Comparison of ENCODE assay signal across 12 mouse cellular contexts in genomic region chr16:12014523-12014922, GRCm38 (mm10). TPM values are rescaled to one million over a fixed set of nuclear protein-coding genes. Genes with fewer than 3 reads are reported as not detected.
DNase-seq lines count a peak whose midpoint lies in the region.
"Had no signal": no experiment of that assay in that cellular context is flagged by ENCODE, and none has a peak within 500 bp of the region (broad histone marks: within the 10 kb centered on the region; RNA-seq: fewer than 3 reads in every experiment).

No protein-coding gene starts in this region.

- DNase-seq in layer of hippocampus, adult 8-10 months (ENCODE audit: low spot score in 2 of 2) = peak; percentile 21 to 24
- no peak for DNase-seq in layer of hippocampus, postnatal 36 days
- DNase-seq in frontal cortex, adult 2 months (ENCODE audit: extremely low spot score in 1 of 2, low spot score in 1 of 2) = peak; percentile 80 to 81
- peak; percentile 70 to 78 for DNase-seq in left cerebral cortex, adult 9 months (ENCODE audit: low spot score in 2 of 2)
- DNase-seq in right cerebral cortex, postnatal 4 days = peak; percentile 16
- no peak for DNase-seq in lung, postnatal 10 days
- DNase-seq in T-cell, adult 2 months (ENCODE audit: low spot score) = no peak
- DNase-seq: adrenal gland, adult 2 months; liver, postnatal 0 days; spleen, adult 18-20 months had no signal

RNA-seq across cellular contexts. Expression of gene Shisa9, which starts 30.6 kb away (rescaled TPM):
- 10 to 100 TPM; 47.3 to 55.1 (median 48.7) TPM for total RNA-seq in layer of hippocampus, adult 8-10 months (2022)
- total RNA-seq in layer of hippocampus, postnatal 36 days (2021) = 10 to 100 TPM; 51.9 to 57.4 TPM
- polyA plus RNA-seq in frontal cortex, adult 2 months (2012; rRNA removed) = 61.9 and 70.7 TPM in 2 replicates
- total RNA-seq: CH12.LX; neutrophil, adult 5-6 weeks had no signal

Comparison
In these comparisons a context has a peak if more than half of its experiments do, and no peak if none do; other contexts are left out.
1. DNase-seq: peak in layer of hippocampus, adult 8-10 months (2 of 2), frontal cortex, adult 2 months (2 of 2), left cerebral cortex, adult 9 months (2 of 2) and right cerebral cortex, postnatal 4 days (single experiment); none in layer of hippocampus, postnatal 36 days (0 of 2), lung, postnatal 10 days (single experiment) and T-cell, adult 2 months (single experiment).